Mouse (Mus musculus) liver, embryonic 13.5 days (tissue): ENCODE results near the gene Zbtb7a. TPM values are rescaled to one million over a fixed set of nuclear protein-coding genes. Genes with fewer than 3 reads are reported as not detected.

ENCODE experiments used
- ATAC-seq: fragments of 200-750 bp; cut with Nextera tagmentation; 2 replicates; pipeline ENCODE4 v1.8.0; 2017; ENCODE audit warnings: low read depth, mild to moderate bottlenecking, moderate number of reproducible peaks, moderate library complexity
- DNase-seq: peaks from one replicate; pipeline ENCODE4 v3.0.0; 2022
- H3K27ac ChIP-seq: fragments of 300-500 bp; sonication (generic); 2 replicates; pipeline ENCODE4 v1.5.1; 2015; ENCODE audit warnings: moderate library complexity, mild to moderate bottlenecking, inconsistent platforms
- H3K27me3 ChIP-seq: fragments of 300-500 bp; sonication (generic); 2 replicates; pipeline ENCODE4 v1.6.1; 2015; ENCODE audit warnings: mild to moderate bottlenecking, inconsistent platforms
- H3K36me3 ChIP-seq: fragments of 300-500 bp; sonication (generic); 2 replicates; pipeline ENCODE4 v1.6.1; 2015; ENCODE audit warnings: mild to moderate bottlenecking, inconsistent platforms
- H3K4me1 ChIP-seq: fragments of 300-500 bp; sonication (generic); replicated peaks from 2 replicates; pipeline ENCODE4 v1.6.1; 2015; ENCODE audit warnings: inconsistent platforms
- H3K4me2 ChIP-seq: fragments of 300-500 bp; sonication (generic); 2 replicates; pipeline ENCODE4 v1.6.1; 2015; ENCODE audit warnings: inconsistent platforms, mild to moderate bottlenecking, moderate library complexity
- H3K4me3 ChIP-seq: fragments of 300-500 bp; sonication (generic); replicated peaks from 2 replicates; pipeline ENCODE4 v1.5.1; 2015; ENCODE audit warnings: mild to moderate bottlenecking, inconsistent platforms
- H3K9ac ChIP-seq: fragments of 300-500 bp; sonication (generic); 2 replicates; pipeline ENCODE4 v1.6.1; 2015; ENCODE audit warnings: mild to moderate bottlenecking, inconsistent platforms
- H3K9me3 ChIP-seq: fragments of 300-500 bp; sonication (generic); replicated peaks from 2 replicates; pipeline ENCODE4 v1.6.1; 2016; ENCODE audit warnings: inconsistent platforms
- WGBS: fragments of 180-500 bp; shearing (Covaris S2); methylation state at CpG from one replicate; pipeline ENCODE4 v1.1.7; 2015; ENCODE audit not compliant: insufficient replicate concordance; 5-methylcytosine and 5-hydroxymethylcytosine counted together
- polyA plus RNA-seq: library from polyadenylated mRNA; unstranded; fragments of >200 nt; fragmentation: Nextera tagmentation; extraction: Ambion mirVana; gene quantifications from 2 replicates; pipeline ENCODE4 v1.2.1, GENCODE M21; 2015

Zbtb7a gene
- polyA plus RNA-seq, 1 experiment from 2014 or later = 49.6 TPM

GRCm38 (mm10) chr10:81192968-81193501 lies 58.0 kb downstream of the Zbtb7a start:
- peaks cover 54% of the 10 kb centered on the region for H3K27me3 ChIP-seq

DNA sequence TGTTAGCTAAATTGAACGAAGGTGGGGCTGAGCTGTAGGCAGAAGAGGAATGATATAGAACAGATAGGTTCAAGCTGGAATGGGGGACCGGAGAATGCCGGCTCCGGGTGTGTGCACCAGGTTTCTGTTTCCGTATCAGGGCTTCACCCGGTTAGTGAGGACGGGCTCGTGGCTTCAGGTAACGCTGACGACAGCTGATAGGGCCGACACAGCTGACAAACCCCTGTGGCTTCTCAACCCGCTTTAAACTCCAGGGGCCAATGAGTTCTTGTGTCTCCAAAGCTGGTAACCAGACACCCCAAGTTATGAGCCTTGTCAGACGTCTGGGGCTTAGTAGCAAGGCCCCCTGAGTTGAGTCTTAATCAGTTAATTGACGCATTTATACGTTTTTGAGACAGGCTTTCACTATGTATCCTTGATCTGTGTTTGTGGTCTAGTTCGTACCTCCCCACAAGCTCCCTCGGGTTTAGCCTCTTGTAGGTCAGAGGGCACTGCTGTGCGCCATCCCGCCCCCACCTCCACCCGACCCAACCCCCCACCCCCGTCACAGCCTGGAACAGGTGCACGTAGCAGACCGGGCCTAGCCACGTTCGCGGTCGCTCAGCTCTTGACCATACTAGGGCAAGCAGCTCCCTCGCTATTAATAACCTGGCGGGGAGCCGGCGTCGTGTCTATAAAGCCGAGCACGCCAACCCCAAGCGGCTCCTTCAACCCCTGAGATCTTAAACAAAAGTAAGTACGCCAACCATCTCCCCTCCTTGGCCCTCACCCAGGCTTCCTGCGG lies 59.2 kb downstream of the Zbtb7a start:
- DNase-seq (no peak), ATAC-seq (no peak)
- Histone ChIP-seq H3K9me3 (no peaks in the 10 kb centered on the region), H3K27me3 (peaks cover 57% of the 10 kb centered on the region), H3K27ac (no peak overlapping the region), H3K4me1 (peaks cover 57% of the 10 kb centered on the region), H3K36me3 (peaks cover 15% of the 10 kb centered on the region), H3K9ac (peak overlapping the region; percentile 33; the same call in 1 of the 2 replicates), H3K4me2 (peak overlapping the region; percentile 32), H3K4me3 (0 out of 2 replicates have a peak overlapping the region, but pooled peaks have one; percentile 0)
- WGBS = 10% methylated on average over 37 of the region's 37 CpGs

More at GRCm38 (mm10) chr10:81192968-81193501, 58.0 kb downstream of the Zbtb7a start:
- DNase-seq (no peak), ATAC-seq (peak; percentile 26)
- 8% methylated on average over 19 of the region's 19 CpGs for WGBS
- H3K9me3 ChIP-seq = no peaks in the 10 kb centered on the region
- H3K4me1 ChIP-seq = peaks cover 57% of the 10 kb centered on the region
- H3K4me3 ChIP-seq = peak overlapping the region; percentile 69
- peak overlapping the region; percentile 62 for H3K27ac ChIP-seq
- H3K36me3 ChIP-seq = peaks cover 24% of the 10 kb centered on the region
- H3K9ac ChIP-seq = peak overlapping the region; percentile 83
- H3K4me2 ChIP-seq = peak overlapping the region; percentile 90

- Histone ChIP-seq H3K4me1 (peaks cover 49% of the 10 kb centered on the region), H3K9me3 (no peaks in the 10 kb centered on the region), H3K36me3 (peaks cover 8% of the 10 kb centered on the region), H3K4me3 (no peak overlapping the region), H3K27ac (no peak overlapping the region), H3K9ac (no peak overlapping the region), H3K4me2 (no peak overlapping the region), H3K27me3 (peaks cover 69% of the 10 kb centered on the region)
- DNase-seq (no peak), ATAC-seq (no peak)
- WGBS = 52% methylated on average over 4 of the region's 4 CpGs
These were observed 60.3 kb downstream of the Zbtb7a start for GRCm38 (mm10) chr10:81195300-81195699.

GRCm38 (mm10) chr10:81196470-81197065 lies 61.5 kb downstream of the Zbtb7a start:
- H3K4me3 ChIP-seq = no peak overlapping the region
- peaks cover 70% of the 10 kb centered on the region for H3K27me3 ChIP-seq
- H3K9me3 ChIP-seq = no peaks in the 10 kb centered on the region
- WGBS = 50% methylated on average over 11 of the region's 11 CpGs
- no peaks in the 10 kb centered on the region for H3K36me3 ChIP-seq
- no peak overlapping the region for H3K27ac ChIP-seq
- ATAC-seq (no peak), DNase-seq (no peak)
- peaks cover 36% of the 10 kb centered on the region for H3K4me1 ChIP-seq
- H3K4me2 ChIP-seq = no peak overlapping the region
- no peak overlapping the region for H3K9ac ChIP-seq

DNA sequence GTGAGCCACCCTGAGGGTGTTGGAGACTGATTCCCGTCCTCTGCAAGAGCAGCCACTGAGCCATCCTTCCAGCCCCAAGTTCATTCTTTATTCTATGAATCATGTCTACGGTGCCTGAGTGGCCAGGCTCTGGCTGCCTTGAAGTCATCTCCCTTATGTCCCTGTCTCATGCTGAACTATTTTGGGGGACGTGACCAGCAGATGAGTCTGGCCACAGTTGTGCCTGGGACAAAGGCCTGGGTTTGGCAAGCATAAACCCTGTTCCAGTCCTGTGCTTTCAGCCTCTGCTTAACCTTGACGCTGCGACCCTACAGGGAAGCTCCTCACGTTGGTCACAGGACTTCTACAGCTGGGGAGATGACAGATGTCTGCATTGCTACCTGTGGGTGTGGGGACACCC lies 62.3 kb downstream of the Zbtb7a start:
- H3K4me1 ChIP-seq = peaks cover 34% of the 10 kb centered on the region
- H3K9me3 ChIP-seq = no peaks in the 10 kb centered on the region
- H3K9ac ChIP-seq = no peak overlapping the region
- WGBS = 39% methylated on average over 6 of the region's 6 CpGs
- DNase-seq (no peak), ATAC-seq (no peak)
- H3K4me3 ChIP-seq = no peak overlapping the region
- no peak overlapping the region for H3K27ac ChIP-seq
- H3K36me3 ChIP-seq = no peaks in the 10 kb centered on the region
- no peak overlapping the region for H3K4me2 ChIP-seq
- peaks cover 70% of the 10 kb centered on the region for H3K27me3 ChIP-seq

DNA sequence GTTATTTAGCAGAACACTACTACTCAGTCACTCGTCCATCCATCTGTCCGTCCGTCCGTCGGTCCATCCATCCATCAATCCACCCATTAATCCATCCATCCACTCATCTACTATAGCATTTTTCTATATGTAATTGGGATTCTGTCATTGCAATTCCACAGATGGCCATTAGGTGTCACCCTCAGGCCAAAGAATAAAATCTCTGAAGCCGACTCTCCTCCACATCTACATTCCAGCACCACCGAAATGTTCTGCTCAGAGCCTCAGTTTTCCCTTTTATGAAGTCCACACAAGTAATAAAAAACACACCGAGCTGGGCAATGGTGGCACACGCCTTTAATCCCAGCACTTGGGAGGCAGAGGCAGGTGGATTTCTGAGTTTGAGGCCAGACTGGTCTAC lies 63.2 kb downstream of the Zbtb7a start:
- no peak overlapping the region for H3K9ac ChIP-seq
- H3K4me2 ChIP-seq = no peak overlapping the region
- no peak overlapping the region for H3K4me3 ChIP-seq
- DNase-seq (no peak), ATAC-seq (no peak)
- no peaks in the 10 kb centered on the region for H3K9me3 ChIP-seq
- 1% methylated on average over 9 of the region's 9 CpGs for WGBS
- no peak overlapping the region for H3K27ac ChIP-seq
- peaks cover 34% of the 10 kb centered on the region for H3K4me1 ChIP-seq
- H3K27me3 ChIP-seq = peaks cover 62% of the 10 kb centered on the region
- H3K36me3 ChIP-seq = no peaks in the 10 kb centered on the region

DNA sequence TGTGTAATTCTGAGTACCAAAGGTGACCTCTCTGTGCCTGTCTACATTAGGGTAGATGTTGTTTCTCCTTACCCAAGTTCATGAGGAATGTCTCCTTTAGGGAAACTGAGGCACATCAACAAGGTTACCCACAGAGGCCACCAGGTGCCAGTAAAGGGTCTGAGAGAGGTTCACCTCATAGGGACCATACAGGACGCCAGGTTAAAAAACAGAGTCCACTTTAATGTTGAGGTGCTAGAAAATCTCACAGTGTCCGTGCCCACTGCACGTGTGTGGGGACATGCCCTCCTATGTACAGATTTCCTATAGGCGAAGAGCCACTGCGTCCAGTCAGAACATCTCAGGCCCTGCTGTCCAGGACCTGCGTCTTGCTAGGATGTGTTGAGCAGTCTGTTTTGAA lies 64.0 kb downstream of the Zbtb7a start:
- H3K27me3 ChIP-seq = peaks cover 54% of the 10 kb centered on the region

GRCm38 (mm10) chr10:81200141-81200540 lies 65.1 kb downstream of the Zbtb7a start:
- H3K27me3 ChIP-seq = peaks cover 44% of the 10 kb centered on the region
- no peak overlapping the region for H3K4me3 ChIP-seq
- WGBS = 76% methylated on average over 13 of the region's 13 CpGs
- DNase-seq (no peak), ATAC-seq (no peak)
- no peak overlapping the region for H3K4me2 ChIP-seq
- no peaks in the 10 kb centered on the region for H3K9me3 ChIP-seq
- H3K27ac ChIP-seq = no peak overlapping the region
- no peaks in the 10 kb centered on the region for H3K36me3 ChIP-seq
- peaks cover 28% of the 10 kb centered on the region for H3K4me1 ChIP-seq
- no peak overlapping the region for H3K9ac ChIP-seq

More for the DNA sequence above, 64.0 kb downstream of the Zbtb7a start:
- no peak overlapping the region for H3K27ac ChIP-seq
- H3K4me3 ChIP-seq = no peak overlapping the region
- ATAC-seq = no peak
- H3K4me1 ChIP-seq = peaks cover 35% of the 10 kb centered on the region
- no peak overlapping the region for H3K9ac ChIP-seq
- no peak for DNase-seq
- WGBS = 66% methylated on average over 6 of the region's 6 CpGs
- no peak overlapping the region for H3K4me2 ChIP-seq
- H3K9me3 ChIP-seq = no peaks in the 10 kb centered on the region
- no peaks in the 10 kb centered on the region for H3K36me3 ChIP-seq

- no peak overlapping the region for H3K4me3 ChIP-seq
- no peak overlapping the region for H3K4me2 ChIP-seq
- H3K27me3 ChIP-seq = peaks cover 44% of the 10 kb centered on the region
- 70% methylated on average over 20 of the region's 20 CpGs for WGBS
- H3K4me1 ChIP-seq = peaks cover 24% of the 10 kb centered on the region
- DNase-seq (no peak), ATAC-seq (no peak)
- H3K9me3 ChIP-seq = no peaks in the 10 kb centered on the region
- H3K36me3 ChIP-seq = no peaks in the 10 kb centered on the region
- H3K27ac ChIP-seq = no peak overlapping the region
- H3K9ac ChIP-seq = no peak overlapping the region
These were observed 65.7 kb downstream of the Zbtb7a start for GRCm38 (mm10) chr10:81200605-81201287.

DNA sequence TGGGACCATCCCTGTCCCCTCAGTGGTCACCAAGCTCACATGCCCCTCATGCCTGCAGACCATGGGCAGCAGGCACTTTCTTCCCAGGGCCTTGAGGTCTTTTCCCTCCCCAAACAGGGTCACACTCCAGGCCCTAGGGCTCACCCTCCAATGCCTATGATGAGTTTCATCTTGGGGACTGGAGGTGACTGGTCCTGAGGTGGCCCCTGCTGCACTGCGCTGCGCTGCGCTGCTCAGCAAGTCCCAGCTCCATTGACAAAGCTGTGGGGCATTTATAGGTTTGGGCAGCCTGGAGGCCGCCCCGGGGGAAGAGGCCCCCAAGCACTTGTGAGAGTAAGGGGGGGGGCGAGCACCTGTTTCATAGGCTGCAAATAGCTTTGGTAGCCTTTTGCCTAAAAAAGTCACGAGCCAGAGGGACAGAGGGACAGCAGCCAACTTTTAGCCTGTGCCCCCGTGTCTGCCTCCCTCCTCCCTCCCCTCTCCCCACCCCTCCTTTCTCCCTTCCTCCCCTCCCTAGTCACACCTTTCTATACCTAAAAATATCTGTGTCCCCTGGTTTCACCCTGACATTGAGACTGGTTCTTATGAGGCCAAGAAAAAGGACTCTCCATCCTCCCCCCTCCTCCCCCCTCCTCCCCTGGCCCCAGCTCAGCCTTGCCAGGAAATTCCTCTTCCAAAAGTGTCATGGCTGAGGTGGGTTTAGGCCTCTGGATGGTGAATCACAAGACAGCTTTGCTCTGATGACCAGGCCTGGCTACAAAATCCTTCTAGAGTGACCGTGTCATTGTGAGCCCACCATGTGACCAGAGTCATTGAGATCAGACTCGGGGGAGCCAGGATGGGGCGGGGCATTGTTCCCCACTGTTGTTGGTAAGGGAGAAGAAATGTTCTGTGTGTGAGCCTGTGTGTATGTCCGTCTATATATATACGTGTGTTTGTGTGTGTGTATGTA lies 67.1 kb downstream of the Zbtb7a start, which contains the start of gene Nmrk2:
Nmrk2 (minus strand) TSS at position 245 of the 952 bp plus-strand sequence.
- DNase-seq (no peak), ATAC-seq (no peak)
- Histone ChIP-seq H3K9me3 (no peaks in the 10 kb centered on the region), H3K27ac (peak within 1 kb of the TSS; percentile 40; the same call in 1 of the 2 replicates), H3K9ac (no peak within 1 kb of the TSS), H3K27me3 (peaks cover 42% of the 10 kb centered on the region), H3K4me2 (no peak within 1 kb of the TSS), H3K4me3 (no peak within 1 kb of the TSS), H3K36me3 (no peaks in the 10 kb centered on the region), H3K4me1 (peaks cover 24% of the 10 kb centered on the region)
- WGBS = 62% methylated on average over 13 of the region's 13 CpGs
